In the genomic region with DNA sequence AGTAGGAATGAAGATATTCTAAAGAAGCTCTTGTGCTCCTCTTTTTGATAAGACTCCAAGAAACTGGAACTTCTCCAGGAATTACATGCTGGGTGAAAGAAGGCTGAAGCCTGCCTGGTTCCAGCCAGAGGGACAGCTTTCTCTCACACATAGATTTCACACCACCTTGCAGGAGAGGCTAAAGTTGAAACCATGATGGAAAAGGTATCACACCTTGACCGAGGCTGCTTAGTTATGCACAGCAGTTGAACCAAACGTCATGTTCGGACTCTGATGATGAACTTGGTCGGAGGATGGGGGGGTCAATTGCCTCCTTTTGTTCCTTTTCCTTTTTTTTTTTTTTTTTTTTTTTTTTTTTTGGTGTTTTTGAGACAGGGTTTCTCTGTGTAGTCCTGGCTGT, we compare ENCODE assay signal across 8 mouse cellular contexts. TPM values are rescaled to one million over a fixed set of nuclear protein-coding genes. Genes with fewer than 3 reads are reported as not detected.
DNase-seq lines count a peak whose midpoint lies in the region; ATAC-seq lines count a peak whose summit lies in the region.

No protein-coding gene starts in this region.

- H3K9me3 ChIP-seq in kidney, embryonic 16.5 days (ENCODE audit: low read length) = no peaks in the 10 kb centered on the region
- no peaks in the 10 kb centered on the region for H3K9me3 ChIP-seq in hindbrain, embryonic 11.5 days (ENCODE audit: control insufficient read depth, low read length)
- H3K9me3 ChIP-seq in midbrain, embryonic 14.5 days (ENCODE audit: control insufficient read depth, low read length) = no peaks in the 10 kb centered on the region

- no peak for DNase-seq in kidney, postnatal 25 days
- peak; percentile 25 for DNase-seq in adipocyte (ENCODE audit: low spot score)
- DNase-seq in hindbrain, embryonic 11.5 days (ENCODE audit: low spot score) = no peak
- peak; percentile 12 for DNase-seq in midbrain, embryonic 14.5 days
- DNase-seq in urinary bladder, adult 18-20 months (ENCODE audit: low spot score in 2 of 2) = no peak
- DNase-seq in B cell, adult 2 months = no peak
- DNase-seq in adrenal gland, adult 8-10 months = no peak

- peak overlapping the region; percentile 85; the same call in 1 of the 2 replicates for H3K27ac ChIP-seq in kidney, embryonic 16.5 days (ENCODE audit: low read length)
- H3K27ac ChIP-seq in hindbrain, embryonic 11.5 days (ENCODE audit: low read depth, low read length) = no peak overlapping the region
- H3K27ac ChIP-seq in midbrain, embryonic 14.5 days (replicated peaks; ENCODE audit: low read depth, low read length) = peak overlapping the region; percentile 81; the same call in 1 of the 2 replicates

- peaks cover 6% of the 10 kb centered on the region; the same call in 1 of the 2 replicates for H3K36me3 ChIP-seq in kidney, embryonic 16.5 days (ENCODE audit: insufficient read depth, low read length)
- no peaks in the 10 kb centered on the region for H3K36me3 ChIP-seq in hindbrain, embryonic 11.5 days (ENCODE audit: control insufficient read depth, insufficient read depth, low read length)
- 0 out of 2 replicates have a peak, but pooled peaks cover 6% of the 10 kb centered on the region for H3K36me3 ChIP-seq in midbrain, embryonic 14.5 days (ENCODE audit: control insufficient read depth, insufficient read depth, low read length)

- peak overlapping the region; percentile 99; the same call in 1 of the 2 replicates for H3K4me3 ChIP-seq in kidney, embryonic 16.5 days (ENCODE audit: low read length)
- H3K4me3 ChIP-seq in hindbrain, embryonic 11.5 days (ENCODE audit: low read depth, low read length) = peak overlapping the region; percentile 96; the same call in 1 of the 2 replicates
- no peak overlapping the region; the same call in 1 of the 2 replicates for H3K4me3 ChIP-seq in midbrain, embryonic 14.5 days (replicated peaks; ENCODE audit: low read depth, low read length)

- WGBS in kidney, embryonic 16.5 days = 83% methylated on average over 4 of the region's 4 CpGs
- WGBS in hindbrain, embryonic 11.5 days = 92% methylated on average over 4 of the region's 4 CpGs
- WGBS in midbrain, embryonic 14.5 days = 92% methylated on average over 4 of the region's 4 CpGs

- no peaks in the 10 kb centered on the region for H3K27me3 ChIP-seq in kidney, embryonic 16.5 days (ENCODE audit: insufficient read depth, low read length)
- H3K27me3 ChIP-seq in hindbrain, embryonic 11.5 days (ENCODE audit: control insufficient read depth, insufficient read depth, low read length) = no peaks in the 10 kb centered on the region
- no peaks in the 10 kb centered on the region for H3K27me3 ChIP-seq in midbrain, embryonic 14.5 days (ENCODE audit: control insufficient read depth, insufficient read depth, low read length)

- H3K9ac ChIP-seq in kidney, embryonic 16.5 days (replicated peaks; ENCODE audit: low read length) = no peak overlapping the region
- no peak overlapping the region for H3K9ac ChIP-seq in hindbrain, embryonic 11.5 days (ENCODE audit: low read depth, low read length)
- no peak overlapping the region for H3K9ac ChIP-seq in midbrain, embryonic 14.5 days (replicated peaks; ENCODE audit: low read length)

- peak overlapping the region; percentile 50 for H3K4me2 ChIP-seq in kidney, embryonic 16.5 days (replicated peaks; ENCODE audit: low read depth, low read length)
- H3K4me2 ChIP-seq in hindbrain, embryonic 11.5 days (replicated peaks; ENCODE audit: low read depth, low read length) = no peak overlapping the region
- H3K4me2 ChIP-seq in midbrain, embryonic 14.5 days (ENCODE audit: low read length) = peak overlapping the region; percentile 47

- H3K4me1 ChIP-seq in kidney, embryonic 16.5 days (ENCODE audit: insufficient read depth, low read length) = peaks cover 13% of the 10 kb centered on the region
- no peaks in the 10 kb centered on the region for H3K4me1 ChIP-seq in hindbrain, embryonic 11.5 days (replicated peaks; ENCODE audit: control insufficient read depth, insufficient read depth, low read length)
- H3K4me1 ChIP-seq in midbrain, embryonic 14.5 days (ENCODE audit: control insufficient read depth, insufficient read depth, low read length) = peaks cover 11% of the 10 kb centered on the region; the same call in 1 of the 2 replicates

- no peak for ATAC-seq in kidney, embryonic 16.5 days (ENCODE audit: low FRiP score, low TSS enrichment)
- no peak for ATAC-seq in hindbrain, embryonic 11.5 days (ENCODE audit: low FRiP score)
- ATAC-seq in midbrain, embryonic 14.5 days (ENCODE audit: low FRiP score, low TSS enrichment) = no peak

RNA-seq across cellular contexts. Expression of gene Psma3, which starts 0.6 kb away (rescaled TPM):
- 552 and 638 TPM in 2 replicates for polyA plus RNA-seq in kidney, embryonic 16.5 days (2015; fragmentation: Nextera tagmentation; extraction: Ambion mirVana)
- polyA plus RNA-seq in hindbrain, embryonic 11.5 days (2014; fragmentation: Nextera tagmentation; extraction: Ambion mirVana) = 683 and 711 TPM in 2 replicates
- 552 and 556 TPM in 2 replicates for polyA plus RNA-seq in midbrain, embryonic 14.5 days (2014; fragmentation: Nextera tagmentation; extraction: Ambion mirVana)
- 100 to 1,000 TPM; 310 to 386 (median 323) TPM for total RNA-seq in adrenal gland, adult 8-10 months (2022)

RNA-seq across cellular contexts. Expression of gene Actr10, which starts 36.2 kb away (rescaled TPM):
- 231 and 240 TPM in 2 replicates for polyA plus RNA-seq in kidney, embryonic 16.5 days (2015; fragmentation: Nextera tagmentation; extraction: Ambion mirVana)
- 285 and 287 TPM in 2 replicates for polyA plus RNA-seq in hindbrain, embryonic 11.5 days (2014; fragmentation: Nextera tagmentation; extraction: Ambion mirVana)
- polyA plus RNA-seq in midbrain, embryonic 14.5 days (2014; fragmentation: Nextera tagmentation; extraction: Ambion mirVana) = 217 and 257 TPM in 2 replicates
- 100 to 1,000 TPM; 177 to 222 (median 203) TPM for total RNA-seq in adrenal gland, adult 8-10 months (2022)

RNA-seq across cellular contexts. Expression of gene Arid4a, which starts 42.0 kb away (rescaled TPM):
- 34.6 and 38.6 TPM in 2 replicates for polyA plus RNA-seq in kidney, embryonic 16.5 days (2015; fragmentation: Nextera tagmentation; extraction: Ambion mirVana)
- 32.8 and 38.4 TPM in 2 replicates for polyA plus RNA-seq in hindbrain, embryonic 11.5 days (2014; fragmentation: Nextera tagmentation; extraction: Ambion mirVana)
- polyA plus RNA-seq in midbrain, embryonic 14.5 days (2014; fragmentation: Nextera tagmentation; extraction: Ambion mirVana) = 42.3 and 44.7 TPM in 2 replicates
- 10 to 100 TPM; 20.6 to 32.2 (median 23.4) TPM for total RNA-seq in adrenal gland, adult 8-10 months (2022)

Comparison
In these comparisons a context has a peak if more than half of its experiments do, and no peak if none do; other contexts are left out.
1. DNase-seq: peak in adipocyte (single experiment) and midbrain, embryonic 14.5 days (single experiment); none in kidney, postnatal 25 days (0 of 2), hindbrain, embryonic 11.5 days (single experiment), urinary bladder, adult 18-20 months (0 of 2), B cell, adult 2 months (0 of 2) and adrenal gland, adult 8-10 months (single experiment).